Mouse (Mus musculus): ENCODE measurements around the gene Atp6v1f. TPM values are rescaled to one million over a fixed set of nuclear protein-coding genes. Genes with fewer than 3 reads are reported as not detected.

Atp6v1f gene
- total RNA-seq, 1 experiment: 182 TPM

DNA sequence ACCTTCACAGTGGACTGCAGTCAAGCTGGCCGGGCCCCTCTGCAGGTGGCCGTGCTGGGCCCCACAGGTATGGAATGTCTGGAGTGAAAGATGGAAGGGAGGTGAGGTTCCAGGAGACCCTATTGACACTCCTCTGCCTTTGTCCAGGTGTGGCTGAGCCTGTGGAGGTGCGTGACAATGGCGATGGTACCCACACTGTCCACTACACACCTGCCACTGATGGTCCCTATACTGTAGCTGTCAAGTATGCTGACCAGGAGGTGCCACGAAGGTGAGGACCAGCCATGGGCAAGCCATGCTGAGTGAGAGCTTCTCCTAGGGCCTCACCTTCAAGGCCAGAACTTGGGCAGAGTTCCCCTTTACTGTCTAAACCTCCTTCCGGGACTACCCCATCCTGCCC, 16.9 kb upstream of the Atp6v1f start:
- no peak overlapping the region for H3K4me3 ChIP-seq (ENCODE audit: insufficient read depth in 1 of 2, low read depth in 1 of 2, low read length in 2 of 2, poor library complexity in 1 of 2, severe bottlenecking in 1 of 2)
- no peak overlapping the region for H3K27ac ChIP-seq (ENCODE audit: insufficient read depth, low read depth, low read length, poor library complexity, severe bottlenecking)
- DNase-seq (ENCODE audit: low read depth, low spot score): no peak
- H3K4me1 ChIP-seq (ENCODE audit: control insufficient read depth in 2 of 2, insufficient read depth in 2 of 2, low read length in 2 of 2, poor library complexity in 1 of 2): peaks cover 0 to 2% of the 10 kb centered on the region in 2 experiments; a peak in 3 of 4 replicates
- TF ChIP-seq CHD2 (IDR thresholded peaks at IDR 0.05; ENCODE audit: low read depth, low read length): no peak
- no peak for TF ChIP-seq ZNF384 (IDR thresholded peaks at IDR 0.05; ENCODE audit: low read depth, low read length)
- TF ChIP-seq MAFK (IDR thresholded peaks at IDR 0.05; ENCODE audit: insufficient read depth, low read depth, low read length): no peak
- TF ChIP-seq ZC3H11A (IDR thresholded peaks at IDR 0.05; ENCODE audit: borderline replicate concordance, low read depth, low read length): no peak
- no peak for TF ChIP-seq HCFC1 (IDR thresholded peaks at IDR 0.05; ENCODE audit: borderline replicate concordance, insufficient read depth, low read length)
- H3K9me3 ChIP-seq (ENCODE audit: control insufficient read depth, insufficient read depth, low read depth, low read length): no peaks in the 10 kb centered on the region
- H3K9ac ChIP-seq (ENCODE audit: insufficient read depth, low read depth, low read length, poor library complexity, severe bottlenecking): no peak overlapping the region
- in situ Hi-C loops (cut with MboI; ENCODE audit: low sequenced_read_pairs in 2 of 2, unreplicated experiment in 2 of 2): no loop called here
- H3K36me3 ChIP-seq (ENCODE audit: control insufficient read depth, insufficient read depth, low read length, poor library complexity, severe bottlenecking): peaks cover 4% of the 10 kb centered on the region; the same call in 1 of the 2 replicates

- Histone ChIP-seq H3K9ac (ENCODE audit: insufficient read depth, low read depth, low read length, poor library complexity, severe bottlenecking) (no peak overlapping the region), H3K9me3 (ENCODE audit: control insufficient read depth, insufficient read depth, low read depth, low read length) (no peaks in the 10 kb centered on the region), H3K27ac (ENCODE audit: insufficient read depth, low read depth, low read length, poor library complexity, severe bottlenecking) (no peak overlapping the region; the same call in 1 of the 2 replicates), H3K4me1 (ENCODE audit: control insufficient read depth in 2 of 2, insufficient read depth in 2 of 2, low read length in 2 of 2, poor library complexity in 1 of 2) (no peaks in the 10 kb centered on the region), H3K36me3 (ENCODE audit: control insufficient read depth, insufficient read depth, low read length, poor library complexity, severe bottlenecking) (peaks cover 2% of the 10 kb centered on the region; the same call in 1 of the 2 replicates), H3K4me3 (ENCODE audit: insufficient read depth in 1 of 2, low read depth in 1 of 2, low read length in 2 of 2, poor library complexity in 1 of 2, severe bottlenecking in 1 of 2) (no peak overlapping the region)
- TF ChIP-seq CHD2 (IDR thresholded peaks at IDR 0.05; ENCODE audit: low read depth, low read length) (no peak), MAFK (IDR thresholded peaks at IDR 0.05; ENCODE audit: insufficient read depth, low read depth, low read length) (no peak), ZNF384 (IDR thresholded peaks at IDR 0.05; ENCODE audit: low read depth, low read length) (peak; percentile 80)
- no peak for DNase-seq (ENCODE audit: low read depth, low spot score)
- in situ Hi-C loops (cut with MboI; ENCODE audit: low sequenced_read_pairs in 2 of 2, unreplicated experiment in 2 of 2): no loop called here
These were observed 6.0 kb upstream of the Atp6v1f start for GRCm38 (mm10) chr6:29461502-29461901.

DNA sequence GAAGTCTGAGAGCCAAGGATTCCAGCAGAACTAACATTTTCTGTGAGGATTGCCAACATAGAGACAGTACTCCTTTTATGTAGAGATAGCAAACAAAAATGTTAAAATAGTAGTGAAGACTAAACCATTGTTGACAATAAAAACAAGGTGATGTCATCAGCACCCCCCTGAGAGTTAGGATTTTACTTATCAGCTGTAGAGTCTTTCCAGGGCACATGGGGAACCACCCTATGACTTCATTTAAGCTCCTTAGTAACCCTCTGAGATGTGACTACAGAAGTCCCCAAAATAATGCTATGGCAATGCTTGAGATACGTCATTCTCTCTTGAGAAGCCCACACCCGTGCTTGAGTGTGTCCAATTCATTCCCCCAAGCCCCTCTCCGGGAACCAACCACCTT, 4.1 kb upstream of the Atp6v1f start:
- H3K36me3 ChIP-seq (ENCODE audit: control insufficient read depth, insufficient read depth, low read length, poor library complexity, severe bottlenecking): no peaks in the 10 kb centered on the region; the same call in 1 of the 2 replicates
- H3K4me1 ChIP-seq (ENCODE audit: control insufficient read depth in 2 of 2, insufficient read depth in 2 of 2, low read length in 2 of 2, poor library complexity in 1 of 2): no peaks in the 10 kb centered on the region
- H3K9ac ChIP-seq (ENCODE audit: insufficient read depth, low read depth, low read length, poor library complexity, severe bottlenecking): no peak overlapping the region
- TF ChIP-seq HCFC1 (IDR thresholded peaks at IDR 0.05; ENCODE audit: borderline replicate concordance, insufficient read depth, low read length) (no peak), ZNF384 (IDR thresholded peaks at IDR 0.05; ENCODE audit: low read depth, low read length) (no peak), MAFK (IDR thresholded peaks at IDR 0.05; ENCODE audit: insufficient read depth, low read depth, low read length) (no peak), CHD2 (IDR thresholded peaks at IDR 0.05; ENCODE audit: low read depth, low read length) (no peak), ZC3H11A (IDR thresholded peaks at IDR 0.05; ENCODE audit: borderline replicate concordance, low read depth, low read length) (no peak)
- H3K9me3 ChIP-seq (ENCODE audit: control insufficient read depth, insufficient read depth, low read depth, low read length): no peaks in the 10 kb centered on the region
- no peak overlapping the region for H3K27ac ChIP-seq (ENCODE audit: insufficient read depth, low read depth, low read length, poor library complexity, severe bottlenecking)
- no peak for DNase-seq (ENCODE audit: low read depth, low spot score)
- in situ Hi-C loops (cut with MboI; ENCODE audit: low sequenced_read_pairs in 2 of 2, unreplicated experiment in 2 of 2): no loop called here
- no peak overlapping the region for H3K4me3 ChIP-seq (ENCODE audit: insufficient read depth in 1 of 2, low read depth in 1 of 2, low read length in 2 of 2, poor library complexity in 1 of 2, severe bottlenecking in 1 of 2)

GRCm38 (mm10) chr6:29468851-29469250, 1.3 kb downstream of the Atp6v1f start:
- no peak overlapping the region for H3K27ac ChIP-seq (ENCODE audit: insufficient read depth, low read depth, low read length, poor library complexity, severe bottlenecking)
- H3K4me1 ChIP-seq (ENCODE audit: control insufficient read depth in 2 of 2, insufficient read depth in 2 of 2, low read length in 2 of 2, poor library complexity in 1 of 2): peaks cover 0 to 3% of the 10 kb centered on the region in 2 experiments; a peak in 1 of 4 replicates
- peaks cover 10% of the 10 kb centered on the region for H3K36me3 ChIP-seq (ENCODE audit: control insufficient read depth, insufficient read depth, low read length, poor library complexity, severe bottlenecking)
- peak overlapping the region; percentile 91; the same call in 1 of the 2 replicates for H3K9ac ChIP-seq (ENCODE audit: insufficient read depth, low read depth, low read length, poor library complexity, severe bottlenecking)
- in situ Hi-C loops (cut with MboI; ENCODE audit: low sequenced_read_pairs in 2 of 2, unreplicated experiment in 2 of 2): no loop called here
- no peak for DNase-seq (ENCODE audit: low read depth, low spot score)
- no peak for TF ChIP-seq HCFC1 (IDR thresholded peaks at IDR 0.05; ENCODE audit: borderline replicate concordance, insufficient read depth, low read length)
- no peak for TF ChIP-seq CHD2 (IDR thresholded peaks at IDR 0.05; ENCODE audit: low read depth, low read length)
- no peak for TF ChIP-seq MAFK (IDR thresholded peaks at IDR 0.05; ENCODE audit: insufficient read depth, low read depth, low read length)
- TF ChIP-seq ZC3H11A (IDR thresholded peaks at IDR 0.05; ENCODE audit: borderline replicate concordance, low read depth, low read length): no peak
- no peak for TF ChIP-seq ZNF384 (IDR thresholded peaks at IDR 0.05; ENCODE audit: low read depth, low read length)
- H3K4me3 ChIP-seq (ENCODE audit: insufficient read depth in 1 of 2, low read depth in 1 of 2, low read length in 2 of 2, poor library complexity in 1 of 2, severe bottlenecking in 1 of 2): peak overlapping the region in 1 of 2 experiments; percentile 79; a peak in 3 of 4 replicates
- H3K9me3 ChIP-seq (ENCODE audit: control insufficient read depth, insufficient read depth, low read depth, low read length): no peaks in the 10 kb centered on the region

GRCm38 (mm10) chr6:29471137-29471536, 3.6 kb downstream of the Atp6v1f start, which contains the start of gene Atp6v1fnb:
Gene Atp6v1fnb (plus strand): TSS chr6:29471437.
- no peak within 1 kb of the TSS for H3K4me3 ChIP-seq (ENCODE audit: insufficient read depth in 1 of 2, low read depth in 1 of 2, low read length in 2 of 2, poor library complexity in 1 of 2, severe bottlenecking in 1 of 2)
- no peak for DNase-seq (ENCODE audit: low read depth, low spot score)
- in situ Hi-C loops (cut with MboI; ENCODE audit: low sequenced_read_pairs in 2 of 2, unreplicated experiment in 2 of 2): no loop called here
- H3K4me1 ChIP-seq (ENCODE audit: control insufficient read depth in 2 of 2, insufficient read depth in 2 of 2, low read length in 2 of 2, poor library complexity in 1 of 2): peaks cover 0 to 11% of the 10 kb centered on the region in 2 experiments; a peak in 2 of 4 replicates
- H3K27ac ChIP-seq (ENCODE audit: insufficient read depth, low read depth, low read length, poor library complexity, severe bottlenecking): peak within 1 kb of the TSS; percentile 24; the same call in 1 of the 2 replicates
- TF ChIP-seq ZC3H11A (IDR thresholded peaks at IDR 0.05; ENCODE audit: borderline replicate concordance, low read depth, low read length): no peak
- no peaks in the 10 kb centered on the region for H3K9me3 ChIP-seq (ENCODE audit: control insufficient read depth, insufficient read depth, low read depth, low read length)
- peaks cover 10% of the 10 kb centered on the region for H3K36me3 ChIP-seq (ENCODE audit: control insufficient read depth, insufficient read depth, low read length, poor library complexity, severe bottlenecking)
- H3K9ac ChIP-seq (ENCODE audit: insufficient read depth, low read depth, low read length, poor library complexity, severe bottlenecking): no peak within 1 kb of the TSS
